Mouse (Mus musculus) midbrain, embryonic 15.5 days (tissue): ENCODE results near the gene Olfr1156. TPM values are rescaled to one million over a fixed set of nuclear protein-coding genes. Genes with fewer than 3 reads are reported as not detected.

ENCODE experiments used
- ATAC-seq: fragments of 200-750 bp; cut with Nextera tagmentation; replicated peaks from 2 replicates; pipeline ENCODE4 v1.8.0; 2017; ENCODE audit warnings: moderate TSS enrichment
- H3K27ac ChIP-seq: fragments of 300-500 bp; sonication (generic); 2 replicates; pipeline ENCODE4 v1.5.1; 2015; ENCODE audit warnings: mild to moderate bottlenecking, inconsistent platforms
- H3K27me3 ChIP-seq: fragments of 300-500 bp; sonication (generic); replicated peaks from 2 replicates; pipeline ENCODE4 v1.6.1; 2015; ENCODE audit warnings: inconsistent platforms
- H3K36me3 ChIP-seq: fragments of 300-500 bp; sonication (generic); replicated peaks from 2 replicates; pipeline ENCODE4 v1.6.1; 2015; ENCODE audit warnings: inconsistent platforms
- H3K4me1 ChIP-seq: fragments of 300-500 bp; sonication (generic); 2 replicates; pipeline ENCODE4 v1.6.1; 2015; ENCODE audit warnings: inconsistent platforms
- H3K4me2 ChIP-seq: fragments of 300-500 bp; sonication (generic); 2 replicates; pipeline ENCODE4 v1.6.1; 2015; ENCODE audit warnings: inconsistent platforms, mild to moderate bottlenecking, moderate library complexity
- H3K4me3 ChIP-seq: fragments of 300-500 bp; sonication (generic); 2 replicates; pipeline ENCODE4 v1.5.1; 2015; ENCODE audit warnings: mild to moderate bottlenecking, inconsistent platforms
- H3K9ac ChIP-seq: fragments of 300-500 bp; sonication (generic); 2 replicates; pipeline ENCODE4 v1.6.1; 2015; ENCODE audit warnings: mild to moderate bottlenecking, inconsistent platforms
- H3K9me3 ChIP-seq: fragments of 300-500 bp; sonication (generic); 2 replicates; pipeline ENCODE4 v1.6.1; 2016; ENCODE audit warnings: inconsistent platforms
- WGBS: fragments of 180-500 bp; shearing (Covaris S2); methylation state at CpG from one replicate; pipeline ENCODE4 v1.1.7; 2015; ENCODE audit warnings: mixed read lengths; 5-methylcytosine and 5-hydroxymethylcytosine counted together
- polyA plus RNA-seq: library from polyadenylated mRNA; unstranded; fragments of >200 nt; fragmentation: Nextera tagmentation; extraction: Ambion mirVana; gene quantifications from 2 replicates; pipeline ENCODE4 v1.2.1, GENCODE M21; 2015

Gene Olfr1156
- not detected in 2 replicates for polyA plus RNA-seq

- no peak within 1 kb of the TSS for H3K4me3 ChIP-seq
- H3K27me3 ChIP-seq: no peaks in the 10 kb centered on the region
- H3K36me3 ChIP-seq: no peaks in the 10 kb centered on the region
- H3K4me2 ChIP-seq: no peak within 1 kb of the TSS
- H3K9ac ChIP-seq: no peak within 1 kb of the TSS
- no peak for ATAC-seq
- no peaks in the 10 kb centered on the region for H3K9me3 ChIP-seq
- H3K4me1 ChIP-seq: no peaks in the 10 kb centered on the region
- no peak within 1 kb of the TSS for H3K27ac ChIP-seq
These were observed at the start of gene Olfr1156 for GRCm38 (mm10) chr2:87953000-87953399. Gene Olfr1156 (minus strand): TSS chr2:87953100.

GRCm38 (mm10) chr2:87989813-87990212 is 36.9 kb upstream of the Olfr1156 start, which contains the start of gene Olfr1158:
Gene Olfr1158 (plus strand): TSS chr2:87990113.
- no peaks in the 10 kb centered on the region for H3K9me3 ChIP-seq
- no peak within 1 kb of the TSS for H3K9ac ChIP-seq
- no peak for ATAC-seq
- no peak within 1 kb of the TSS for H3K4me2 ChIP-seq
- H3K36me3 ChIP-seq: no peaks in the 10 kb centered on the region
- no peaks in the 10 kb centered on the region for H3K4me1 ChIP-seq
- H3K27ac ChIP-seq: no peak within 1 kb of the TSS
- no peaks in the 10 kb centered on the region for H3K27me3 ChIP-seq
- H3K4me3 ChIP-seq: no peak within 1 kb of the TSS

DNA sequence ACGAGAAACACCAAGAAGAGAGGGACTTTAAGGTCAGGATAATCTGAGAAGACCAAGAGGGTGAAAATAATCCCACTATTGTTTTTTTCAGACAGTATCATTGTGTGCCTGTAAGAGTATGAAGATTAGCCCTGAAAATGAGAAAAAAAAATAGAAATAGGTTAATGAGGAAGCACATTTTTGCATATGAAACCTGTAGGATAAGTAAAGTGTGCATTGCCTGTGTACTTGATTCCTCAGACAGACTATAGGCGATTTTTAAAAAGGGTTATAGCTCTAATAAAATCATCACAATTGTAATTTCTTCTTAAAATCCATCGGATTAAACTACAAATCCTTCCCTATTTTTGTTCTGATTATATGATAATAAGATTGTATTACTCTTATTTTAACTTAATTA is 21.7 kb upstream of the Olfr1156 start, which contains the start of gene Olfr74:
Gene Olfr74 (minus strand): TSS at position 101 of the 400 bp plus-strand sequence.
- no peak within 1 kb of the TSS for H3K9ac ChIP-seq
- H3K9me3 ChIP-seq: no peaks in the 10 kb centered on the region
- H3K36me3 ChIP-seq: no peaks in the 10 kb centered on the region
- H3K4me3 ChIP-seq: no peak within 1 kb of the TSS
- ATAC-seq: no peak
- H3K4me1 ChIP-seq: no peaks in the 10 kb centered on the region
- H3K4me2 ChIP-seq: no peak within 1 kb of the TSS
- H3K27ac ChIP-seq: no peak within 1 kb of the TSS
- WGBS: 72% methylated on average over 3 of the region's 3 CpGs
- H3K27me3 ChIP-seq: no peaks in the 10 kb centered on the region

- H3K4me1 ChIP-seq: no peaks in the 10 kb centered on the region
- no peak within 1 kb of the TSS for H3K27ac ChIP-seq
- H3K4me2 ChIP-seq: no peak within 1 kb of the TSS
- no peaks in the 10 kb centered on the region for H3K36me3 ChIP-seq
- no peaks in the 10 kb centered on the region for H3K27me3 ChIP-seq
- no peaks in the 10 kb centered on the region for H3K9me3 ChIP-seq
- H3K4me3 ChIP-seq: no peak within 1 kb of the TSS
- WGBS: 95% methylated on average over 4 of the region's 4 CpGs
- no peak within 1 kb of the TSS for H3K9ac ChIP-seq
- no peak for ATAC-seq
These were observed 15.3 kb upstream of the Olfr1156 start, which contains the start of gene Olfr1157 for GRCm38 (mm10) chr2:87968199-87968598. Gene Olfr1157 (minus strand): TSS chr2:87968299.

DNA sequence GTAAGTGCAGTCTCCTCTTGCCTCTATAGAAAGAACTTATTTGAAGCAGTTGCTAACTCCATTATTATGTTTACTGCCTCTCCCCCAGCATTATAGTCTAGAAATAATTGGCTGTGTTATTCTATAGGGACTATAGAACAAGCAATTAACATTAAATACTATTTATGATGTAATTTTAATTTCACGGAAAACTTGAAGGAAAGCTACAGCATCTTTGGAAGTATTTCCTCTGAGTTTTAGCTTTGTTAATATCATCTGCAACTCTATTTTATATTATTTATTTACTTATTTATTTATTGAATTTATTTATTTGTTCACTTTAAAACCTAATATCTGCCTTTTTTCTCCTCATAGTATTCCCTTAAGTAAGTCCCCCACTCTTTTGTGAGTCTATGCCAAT is 7.9 kb downstream of the Olfr1156 start, which contains the start of gene Olfr1155:
Gene Olfr1155 (minus strand): TSS at position 101 of the 400 bp plus-strand sequence.
- no peaks in the 10 kb centered on the region for H3K4me1 ChIP-seq
- H3K9ac ChIP-seq: no peak within 1 kb of the TSS
- H3K36me3 ChIP-seq: no peaks in the 10 kb centered on the region
- H3K4me3 ChIP-seq: no peak within 1 kb of the TSS
- H3K4me2 ChIP-seq: no peak within 1 kb of the TSS
- 94% methylated on average over 1 of the region's 1 CpGs for WGBS
- H3K27ac ChIP-seq: no peak within 1 kb of the TSS
- H3K27me3 ChIP-seq: no peaks in the 10 kb centered on the region
- no peak for ATAC-seq
- H3K9me3 ChIP-seq: no peaks in the 10 kb centered on the region

GRCm38 (mm10) chr2:87905066-87905465 is 47.8 kb downstream of the Olfr1156 start, which contains the start of gene Olfr1154:
Gene Olfr1154 (minus strand): TSS chr2:87905166.
- no peak for ATAC-seq
- H3K27ac ChIP-seq: no peak within 1 kb of the TSS
- no peak within 1 kb of the TSS for H3K4me2 ChIP-seq
- no peaks in the 10 kb centered on the region for H3K9me3 ChIP-seq
- 87% methylated on average over 1 of the region's 1 CpGs for WGBS
- no peaks in the 10 kb centered on the region for H3K36me3 ChIP-seq
- no peaks in the 10 kb centered on the region for H3K27me3 ChIP-seq
- no peak within 1 kb of the TSS for H3K4me3 ChIP-seq
- no peaks in the 10 kb centered on the region for H3K4me1 ChIP-seq
- H3K9ac ChIP-seq: no peak within 1 kb of the TSS

Other genes starting within 250 kb of the Olfr1156 start
- gene Olfr1137, start 239.9 kb downstream of the Olfr1156 start, polyA plus RNA-seq: not detected in 2 replicates
- gene Olfr1138, start 213.1 kb downstream of the Olfr1156 start, polyA plus RNA-seq: not detected in 2 replicates
- gene Olfr1140, start 209.3 kb downstream of the Olfr1156 start, polyA plus RNA-seq: not detected in 2 replicates
- not detected in 2 replicates for gene Olfr1141, start 199.1 kb downstream of the Olfr1156 start, polyA plus RNA-seq
- gene Olfr152, start 173.6 kb downstream of the Olfr1156 start, polyA plus RNA-seq: not detected in 2 replicates
- not detected in 2 replicates for gene Olfr1143, start 152.5 kb downstream of the Olfr1156 start, polyA plus RNA-seq
- gene Olfr1145, start 143.3 kb downstream of the Olfr1156 start, polyA plus RNA-seq: not detected in 2 replicates
- gene Olfr1148, start 122.6 kb downstream of the Olfr1156 start, polyA plus RNA-seq: not detected in 2 replicates
- not detected in 2 replicates for gene Olfr1150-ps1, start 109.1 kb downstream of the Olfr1156 start, polyA plus RNA-seq
- not detected in 2 replicates for gene Olfr1151, start 97.2 kb downstream of the Olfr1156 start, polyA plus RNA-seq
- gene Olfr1152, start 86.6 kb downstream of the Olfr1156 start, polyA plus RNA-seq: not detected in 2 replicates
- not detected in 2 replicates for gene Olfr1153, start 58.1 kb downstream of the Olfr1156 start, polyA plus RNA-seq
- not detected in 2 replicates for gene Olfr1154, start 47.9 kb downstream of the Olfr1156 start, polyA plus RNA-seq
- not detected in 2 replicates for gene Olfr1155, start 8.0 kb downstream of the Olfr1156 start, polyA plus RNA-seq
- not detected in 2 replicates for gene Olfr1157, start 15.2 kb upstream of the Olfr1156 start, polyA plus RNA-seq
- gene Olfr74, start 21.6 kb upstream of the Olfr1156 start, polyA plus RNA-seq: not detected in 2 replicates
- gene Olfr1158, start 37.0 kb upstream of the Olfr1156 start, polyA plus RNA-seq: not detected in 2 replicates
- not detected in 2 replicates for gene Olfr1160, start 55.2 kb upstream of the Olfr1156 start, polyA plus RNA-seq
- not detected in 2 replicates for gene Olfr1161, start 69.7 kb upstream of the Olfr1156 start, polyA plus RNA-seq
- gene Olfr73, start 84.6 kb upstream of the Olfr1156 start, polyA plus RNA-seq: not detected in 2 replicates
- not detected in 2 replicates for gene Olfr1162, start 98.0 kb upstream of the Olfr1156 start, polyA plus RNA-seq
- gene Olfr1163, start 118.7 kb upstream of the Olfr1156 start, polyA plus RNA-seq: not detected in 2 replicates
- gene Olfr1164, start 140.9 kb upstream of the Olfr1156 start, polyA plus RNA-seq: not detected in 2 replicates
- not detected in 2 replicates for gene Olfr1166, start 175.2 kb upstream of the Olfr1156 start, polyA plus RNA-seq
- not detected in 2 replicates for gene Olfr1167, start 202.1 kb upstream of the Olfr1156 start, polyA plus RNA-seq
- not detected in 2 replicates for gene Olfr1168, start 228.8 kb upstream of the Olfr1156 start, polyA plus RNA-seq